Mouse (Mus musculus) kidney, postnatal 14 days (tissue): ENCODE data around the gene Acsl4.
A peak's percentile ranks its signal among the peaks of the same experiment; 100 is the strongest.

ENCODE experiments used
- DNase-seq: peaks from one replicate; pipeline ENCODE4 v3.0.0; 2022; ENCODE audit warnings: mixed read lengths

Gene Acsl4

DNA sequence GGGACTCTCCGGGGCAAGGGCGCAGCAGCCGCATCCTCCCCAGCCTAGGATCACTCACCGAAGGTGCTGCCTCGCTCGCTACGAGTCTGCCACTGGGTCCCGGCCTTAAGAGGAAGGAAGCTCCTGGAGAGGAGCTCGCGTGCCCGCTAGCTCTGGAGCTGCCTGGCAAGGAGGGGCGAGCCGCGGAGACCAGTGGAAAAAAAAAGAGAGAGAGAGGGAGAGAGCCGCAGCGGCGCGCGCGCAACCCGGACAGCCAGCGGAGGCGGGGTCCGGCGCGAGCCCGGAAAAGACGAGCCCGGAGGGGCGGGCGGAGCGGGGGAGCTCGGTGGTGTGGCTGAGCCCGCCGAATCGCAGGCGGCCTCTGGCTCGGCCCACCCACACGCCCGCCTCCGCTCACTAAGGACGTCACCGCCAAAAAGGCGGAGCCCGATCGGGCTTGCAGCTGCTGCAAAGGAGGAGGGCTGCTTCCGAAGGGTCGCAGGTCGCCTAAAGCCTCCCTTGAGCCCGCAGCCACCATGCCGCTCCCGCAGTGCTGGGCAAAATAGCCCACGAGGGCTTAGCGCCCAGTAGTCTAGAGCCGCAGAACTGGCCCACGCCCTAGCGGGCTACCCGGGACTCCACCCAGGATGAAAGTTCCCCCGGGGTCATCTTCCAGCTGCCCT, at the start of gene Acsl4:
Acsl4 (minus strand) TSS at position 289 of the 662 bp plus-strand sequence.
- DNase-seq = peak; percentile 94

- DNase-seq = no peak
Observed at GRCm38 (mm10) chrX:142437971-142438504, 47.7 kb upstream of the Acsl4 start.

DNA sequence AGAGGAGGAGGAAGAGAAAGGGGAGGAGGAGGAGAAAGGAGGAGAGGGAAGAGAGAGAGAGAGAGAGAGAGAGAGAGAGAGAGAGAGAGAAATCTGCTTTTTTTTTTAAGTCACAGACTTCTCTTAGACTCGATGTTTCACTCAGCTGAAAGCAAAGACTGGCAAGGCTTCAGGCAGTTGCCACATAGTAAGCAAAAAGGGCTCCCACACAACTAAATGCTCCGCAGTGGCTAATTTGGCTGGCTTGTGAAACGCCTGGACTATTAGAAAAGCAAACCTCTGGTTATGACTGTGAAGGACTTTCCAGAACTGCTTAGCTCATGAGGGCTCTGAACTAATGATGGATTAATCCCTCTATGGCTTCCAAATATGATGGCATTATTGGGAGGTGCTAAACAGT, 42.5 kb upstream of the Acsl4 start:
- DNase-seq = no peak

GRCm38 (mm10) chrX:142427111-142427510, 36.8 kb upstream of the Acsl4 start:
- peak; percentile 26 for DNase-seq

DNA sequence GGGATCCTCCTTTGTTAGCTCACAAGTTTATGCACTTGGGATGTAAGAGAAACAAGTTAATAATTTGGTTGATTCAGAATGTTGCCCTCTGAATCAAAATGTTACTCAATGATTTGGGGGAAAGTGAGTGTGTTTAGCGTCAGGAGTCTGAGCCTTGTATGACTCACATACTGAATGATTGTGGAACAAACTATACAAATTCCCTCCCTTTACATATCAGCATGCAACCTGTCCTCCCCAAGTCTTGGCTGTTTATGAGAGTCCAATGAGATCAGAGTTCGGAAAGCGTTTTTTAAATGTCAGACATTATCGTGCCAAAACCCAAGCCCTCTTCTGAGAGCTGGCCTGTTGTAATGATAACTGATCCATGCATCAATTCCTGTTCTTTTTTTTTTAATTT, 36.3 kb upstream of the Acsl4 start:
- no peak for DNase-seq

- no peak for DNase-seq
Observed at GRCm38 (mm10) chrX:142413884-142414283, 23.5 kb upstream of the Acsl4 start.

DNA sequence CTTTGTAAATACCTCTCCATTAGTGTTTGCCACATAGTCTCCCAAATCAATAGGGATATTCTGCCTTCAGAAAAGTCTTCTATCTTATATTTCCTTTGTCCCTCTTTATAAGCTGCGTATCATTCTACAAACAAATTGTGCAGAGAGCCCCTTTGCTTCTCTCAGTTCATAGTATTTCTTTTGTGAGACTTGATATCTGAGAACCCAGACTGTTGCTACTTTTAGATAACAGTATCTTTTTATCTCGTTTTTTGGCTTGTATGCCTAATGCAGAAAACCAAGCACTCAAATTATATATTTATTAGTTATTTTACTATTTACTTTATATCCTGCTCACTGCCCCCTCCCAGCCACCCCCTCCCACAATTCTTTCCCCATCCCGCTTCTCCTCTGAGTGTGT, 19.7 kb upstream of the Acsl4 start:
- DNase-seq = no peak

- no peak for DNase-seq
Observed at GRCm38 (mm10) chrX:142409338-142409737, 19.0 kb upstream of the Acsl4 start.

DNA sequence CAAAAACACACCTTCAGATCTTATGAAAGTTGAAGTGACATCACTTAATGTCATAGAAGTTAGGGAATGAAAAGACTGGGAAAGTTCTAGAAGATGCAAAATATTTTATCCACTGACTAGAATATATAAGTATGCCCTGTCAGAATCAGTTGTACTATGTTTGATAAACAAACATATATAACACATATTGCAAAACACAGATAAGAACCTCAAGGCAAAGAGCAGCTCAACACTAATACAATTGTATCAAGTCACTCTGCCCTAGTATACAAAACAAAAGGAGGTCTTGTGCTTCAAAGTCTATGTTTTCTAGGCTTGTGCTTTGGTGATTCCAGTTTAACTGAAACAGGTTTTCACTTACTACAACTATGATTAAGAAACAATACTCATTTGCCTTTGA, 12.8 kb upstream of the Acsl4 start:
- DNase-seq = no peak

DNA sequence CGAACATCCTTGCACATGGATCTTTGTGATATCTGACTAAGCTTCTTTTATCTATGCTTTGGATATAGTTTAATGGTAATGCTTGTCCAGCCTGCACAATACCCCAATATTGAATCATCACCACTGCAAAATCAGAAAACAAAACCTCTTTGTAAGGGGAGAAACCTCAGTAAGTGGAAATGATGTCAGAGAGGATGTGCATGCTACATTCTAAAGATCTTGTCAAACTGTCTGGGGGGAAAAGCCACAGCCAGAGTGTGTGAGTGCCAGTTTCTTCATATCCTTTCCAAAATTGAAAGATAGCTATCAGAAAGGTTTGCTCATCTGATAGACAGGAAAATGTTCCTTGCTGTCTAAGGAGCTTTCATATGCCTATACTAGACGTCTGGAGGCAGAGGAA, 8.3 kb upstream of the Acsl4 start:
- DNase-seq = no peak

DNA sequence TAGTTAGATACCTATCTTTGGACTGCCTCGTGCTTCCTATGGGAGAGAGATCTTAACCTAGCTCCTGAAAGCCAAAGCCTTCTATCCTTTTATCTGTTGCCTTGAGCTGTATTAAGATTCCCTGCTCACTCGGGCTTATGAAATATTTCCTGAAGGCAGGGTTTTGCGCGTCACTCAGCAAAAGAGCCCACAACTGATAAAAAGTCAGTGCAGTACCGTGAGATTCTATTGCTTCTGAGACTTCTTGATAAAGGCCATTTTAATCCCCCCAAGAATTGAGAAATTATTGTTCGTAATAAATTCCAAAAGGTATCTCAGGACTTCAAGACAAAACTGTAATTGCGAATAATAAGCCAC, 552 bp upstream of the Acsl4 start:
- no peak for DNase-seq

DNA sequence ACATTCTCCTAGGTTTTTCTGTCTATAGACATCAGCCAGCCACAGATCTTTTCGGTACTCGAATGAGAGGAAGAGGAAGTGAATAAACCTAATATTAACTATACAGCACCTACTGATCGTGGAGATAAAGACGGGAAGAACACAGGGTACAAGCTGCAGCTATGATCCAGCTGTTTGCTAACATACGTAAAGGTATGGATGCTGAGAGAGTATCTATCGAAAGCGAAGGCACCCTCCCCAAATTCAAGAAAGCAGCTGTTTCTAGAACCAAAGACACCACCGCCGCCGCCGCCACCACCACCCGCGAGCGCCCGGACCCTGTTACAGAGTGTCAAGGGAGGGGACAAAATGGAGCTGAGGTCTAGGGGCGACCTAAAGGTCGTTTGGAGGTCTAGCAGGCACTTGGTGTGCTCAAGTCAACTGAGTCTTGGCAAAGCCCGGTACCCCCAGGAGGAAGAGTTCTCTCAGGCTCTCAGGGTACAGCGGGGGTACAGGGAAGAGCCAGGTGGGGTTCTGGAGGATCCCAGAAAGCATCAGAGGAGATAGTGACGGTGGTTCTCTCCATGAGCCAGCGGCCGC, 665 bp downstream of the Acsl4 start:
- no peak for DNase-seq

GRCm38 (mm10) chrX:142388141-142388540, 2.2 kb downstream of the Acsl4 start:
- no peak for DNase-seq

- DNase-seq = no peak
Observed at GRCm38 (mm10) chrX:142387634-142388033, 2.7 kb downstream of the Acsl4 start.

DNA sequence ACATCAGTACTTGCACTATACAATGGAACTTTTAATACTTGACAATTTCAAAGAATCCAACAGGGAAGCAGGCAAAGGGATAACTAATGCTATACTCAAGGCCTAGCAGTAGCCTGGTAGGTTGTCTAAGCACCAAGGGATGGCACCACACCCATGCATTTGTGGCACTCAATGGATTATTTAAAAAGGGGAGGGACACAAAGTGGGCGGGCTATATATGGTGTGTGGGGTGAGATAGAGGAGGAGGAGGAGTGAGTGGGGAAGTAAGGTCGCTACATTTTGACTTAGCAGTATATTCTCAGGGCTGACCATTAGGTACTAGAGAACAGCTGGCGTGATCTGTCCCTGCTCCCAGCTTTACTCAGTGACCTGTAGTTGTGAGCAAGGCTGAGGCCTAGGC, 5.4 kb downstream of the Acsl4 start:
- DNase-seq = no peak

- no peak for DNase-seq
Observed at GRCm38 (mm10) chrX:142379894-142380293, 10.4 kb downstream of the Acsl4 start.

DNA sequence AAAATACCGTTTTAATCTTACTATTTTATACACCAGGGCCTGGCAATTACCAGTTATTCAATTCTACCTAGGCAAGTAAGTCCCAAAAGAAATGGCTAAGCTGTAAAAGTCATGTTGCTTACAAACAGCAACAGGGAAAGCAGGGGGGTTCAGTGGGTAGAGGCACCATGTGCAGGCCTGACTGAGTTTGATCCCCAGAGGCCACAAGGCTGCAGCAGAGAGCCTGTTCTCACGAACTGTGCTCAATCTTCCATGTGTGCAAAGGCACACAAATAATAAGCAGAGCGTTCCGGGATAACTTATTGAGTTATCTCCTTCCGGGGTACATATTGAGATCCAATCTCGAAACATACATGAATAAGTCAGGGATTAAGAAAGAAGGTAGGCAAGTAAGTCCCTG, 12.3 kb downstream of the Acsl4 start:
- no peak for DNase-seq

DNA sequence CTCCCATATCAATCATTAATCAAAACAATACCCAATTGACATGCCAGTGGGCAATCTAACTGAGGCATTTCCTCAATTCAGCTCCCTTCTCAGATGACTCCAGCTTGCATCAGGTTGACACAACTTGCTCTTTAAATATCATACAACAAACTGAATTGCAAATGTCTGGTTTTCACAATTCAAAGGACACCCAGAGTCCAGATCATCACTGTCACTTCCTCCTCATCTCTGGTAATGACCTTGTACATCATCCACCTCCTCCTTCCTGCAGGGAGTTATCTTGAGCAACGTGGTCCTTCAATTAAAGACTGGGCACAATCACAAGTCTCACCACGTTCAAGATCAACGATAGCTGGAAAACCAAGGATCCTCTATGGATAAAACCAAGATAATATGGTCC, 13.0 kb downstream of the Acsl4 start:
- no peak for DNase-seq

- DNase-seq = no peak
Observed at GRCm38 (mm10) chrX:142376747-142377146, 13.6 kb downstream of the Acsl4 start.

DNA sequence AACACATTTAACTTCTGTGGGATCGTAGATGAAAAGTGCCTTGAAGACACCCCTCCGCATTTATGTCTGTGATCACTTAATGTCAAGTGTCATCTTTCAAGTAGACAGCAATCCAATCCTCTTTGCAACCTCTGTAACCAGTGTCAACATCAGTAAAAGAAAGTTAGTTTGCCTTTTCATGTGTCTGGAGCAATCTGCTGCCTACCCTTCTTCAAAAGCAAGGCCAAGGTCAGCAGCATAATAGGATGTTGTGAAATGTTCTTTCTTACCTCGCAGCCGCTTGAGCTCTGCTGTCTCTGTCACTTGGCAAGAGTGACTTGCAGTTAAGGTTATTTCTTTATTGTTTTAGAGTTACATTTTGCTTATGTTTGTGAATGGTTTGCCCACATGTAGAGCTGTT, 14.8 kb downstream of the Acsl4 start:
- DNase-seq = no peak

- DNase-seq = peak; percentile 42
Observed at GRCm38 (mm10) chrX:142372393-142372792, 17.9 kb downstream of the Acsl4 start.

GRCm38 (mm10) chrX:142369935-142370334, 20.4 kb downstream of the Acsl4 start:
- DNase-seq = peak; percentile 44

- DNase-seq = no peak
Observed at GRCm38 (mm10) chrX:142363882-142364281, 26.5 kb downstream of the Acsl4 start.

- DNase-seq = no peak
Observed at GRCm38 (mm10) chrX:142359031-142359430, 31.3 kb downstream of the Acsl4 start.

DNA sequence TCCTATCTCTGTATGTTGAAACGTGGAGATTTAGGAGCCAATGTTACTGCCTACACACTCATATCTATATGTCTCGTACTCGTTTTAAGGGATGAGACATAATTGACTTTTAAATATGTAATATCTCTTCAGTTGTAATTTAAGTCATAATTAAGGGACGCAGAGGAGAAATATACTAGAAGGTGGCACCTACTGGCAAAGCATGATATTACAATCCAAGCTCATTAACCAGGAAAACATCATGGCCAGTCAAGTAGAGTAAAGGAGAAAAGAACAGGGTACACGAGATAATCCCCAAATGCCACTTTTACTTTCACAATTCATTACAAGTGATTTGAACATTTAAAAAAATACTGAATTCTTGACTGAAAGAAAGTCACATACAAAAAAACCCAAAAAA, 31.9 kb downstream of the Acsl4 start:
- DNase-seq = no peak
